Mouse (Mus musculus): Measurements from ENCODE around the gene Shisal2a.

The Shisal2a gene

DNA sequence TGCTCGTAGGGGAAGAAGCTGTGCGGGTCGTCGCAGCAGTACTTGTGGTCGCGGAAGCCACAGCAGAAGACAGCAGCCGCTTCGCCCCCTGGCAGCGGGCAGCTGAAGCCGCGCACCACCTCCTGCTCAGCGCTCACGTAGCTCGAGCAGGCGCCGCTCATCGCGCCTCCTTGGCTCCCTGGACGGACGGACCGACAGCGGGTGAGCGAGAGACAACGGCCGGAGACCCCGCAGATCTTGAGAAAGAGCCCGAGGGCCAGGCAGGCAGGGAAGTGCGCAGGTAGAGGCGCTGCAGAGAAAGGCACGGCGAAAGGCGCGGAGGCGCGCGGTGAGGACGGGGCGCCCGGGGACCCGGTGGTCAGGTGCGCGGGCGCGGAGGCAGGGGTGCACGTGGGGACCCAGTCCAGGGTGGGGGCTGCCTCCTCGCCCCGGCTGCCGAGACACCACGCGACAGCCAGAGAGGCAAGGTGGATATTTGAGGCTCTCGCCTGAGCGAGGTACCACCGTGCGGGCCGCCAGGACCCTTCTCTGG is at the start of gene Shisal2a:
TSS of gene Shisal2a (minus strand) at position 167 of the 532 bp plus-strand sequence.
- DNase-seq (ENCODE audit: low read depth), result no peak

DNA sequence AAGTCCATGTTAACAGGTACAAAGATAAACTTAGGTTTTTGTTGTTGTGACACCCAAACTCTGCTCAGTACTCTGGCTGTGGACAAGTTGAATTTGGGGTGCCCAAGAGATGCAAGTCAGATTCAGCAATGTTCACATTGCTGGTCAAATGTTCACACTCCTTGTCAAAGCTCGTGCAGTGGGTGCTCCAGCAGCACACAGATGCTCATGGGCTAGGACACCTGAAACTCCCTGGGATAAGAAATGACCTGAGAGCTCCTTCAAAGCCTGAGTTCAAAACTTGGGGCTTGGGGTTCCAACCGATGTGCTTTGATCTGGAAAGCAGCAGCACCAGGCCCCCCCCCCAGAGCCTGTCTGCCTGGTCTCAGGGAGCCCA is 48.4 kb upstream of the Shisal2a start:
- DNase-seq (ENCODE audit: low read depth), result no peak

DNA sequence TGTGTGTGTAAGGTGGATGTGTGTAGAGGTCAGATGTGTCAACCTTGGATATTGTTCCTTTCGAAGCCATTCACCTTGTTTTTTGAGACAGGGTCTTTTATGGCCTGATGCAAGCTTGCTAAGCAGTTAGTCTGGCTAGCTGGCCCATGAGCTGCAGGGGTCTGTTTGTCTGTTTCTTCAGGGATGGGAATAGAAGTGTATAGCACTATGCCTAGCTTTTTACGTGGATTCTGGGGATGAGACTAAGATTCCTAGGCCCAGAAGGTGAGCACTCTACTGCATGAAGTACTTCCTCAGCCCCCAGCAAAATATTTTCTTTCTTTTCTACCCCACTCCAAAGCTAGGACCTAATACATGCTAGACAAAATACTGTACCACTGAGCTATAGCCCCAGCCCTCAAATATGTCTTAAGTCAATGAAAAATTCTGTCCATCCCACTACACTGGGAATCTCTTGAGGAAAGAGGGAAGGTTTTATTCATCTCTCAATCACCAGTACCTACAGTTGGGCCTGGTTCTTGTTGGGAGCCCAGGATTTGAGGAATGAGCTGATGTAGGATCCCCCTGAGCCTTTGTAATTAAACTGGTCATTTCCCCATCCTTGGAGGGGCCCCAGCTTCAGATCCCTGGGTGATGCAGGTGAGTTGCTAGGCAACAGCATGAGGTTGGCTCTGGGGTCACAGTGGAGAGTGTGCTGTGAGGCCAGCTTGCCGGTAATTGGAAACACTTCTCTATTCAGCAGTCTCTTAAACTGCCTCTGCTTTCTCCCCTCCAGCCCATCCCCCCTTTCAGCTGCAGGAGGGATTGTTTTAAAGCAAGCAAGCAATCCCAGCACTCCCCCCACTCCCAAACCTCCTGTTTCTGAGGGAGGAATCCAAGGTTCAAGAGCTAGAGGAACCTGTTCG is 47.8 kb upstream of the Shisal2a start:
- no peak for DNase-seq (ENCODE audit: low read depth)

DNA sequence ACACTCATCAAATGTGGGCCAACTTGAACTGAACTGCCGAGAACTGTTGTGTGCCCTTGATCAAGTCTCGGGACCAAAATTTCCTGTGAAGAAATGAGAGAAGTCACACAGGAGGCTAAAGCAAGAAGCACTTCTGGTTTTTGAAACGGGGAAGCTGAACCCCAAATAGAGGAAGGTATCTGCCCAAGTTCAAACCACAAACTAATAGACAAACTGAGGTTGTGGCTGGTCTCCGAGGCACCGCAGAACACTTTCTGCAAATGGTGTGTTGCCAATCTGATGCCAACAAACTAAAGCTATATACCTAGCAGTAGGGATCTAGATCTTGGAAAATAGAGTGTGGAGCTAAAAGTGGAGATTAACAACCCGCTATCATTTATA is 45.2 kb upstream of the Shisal2a start:
- DNase-seq (ENCODE audit: low read depth), result peak; percentile 20

DNA sequence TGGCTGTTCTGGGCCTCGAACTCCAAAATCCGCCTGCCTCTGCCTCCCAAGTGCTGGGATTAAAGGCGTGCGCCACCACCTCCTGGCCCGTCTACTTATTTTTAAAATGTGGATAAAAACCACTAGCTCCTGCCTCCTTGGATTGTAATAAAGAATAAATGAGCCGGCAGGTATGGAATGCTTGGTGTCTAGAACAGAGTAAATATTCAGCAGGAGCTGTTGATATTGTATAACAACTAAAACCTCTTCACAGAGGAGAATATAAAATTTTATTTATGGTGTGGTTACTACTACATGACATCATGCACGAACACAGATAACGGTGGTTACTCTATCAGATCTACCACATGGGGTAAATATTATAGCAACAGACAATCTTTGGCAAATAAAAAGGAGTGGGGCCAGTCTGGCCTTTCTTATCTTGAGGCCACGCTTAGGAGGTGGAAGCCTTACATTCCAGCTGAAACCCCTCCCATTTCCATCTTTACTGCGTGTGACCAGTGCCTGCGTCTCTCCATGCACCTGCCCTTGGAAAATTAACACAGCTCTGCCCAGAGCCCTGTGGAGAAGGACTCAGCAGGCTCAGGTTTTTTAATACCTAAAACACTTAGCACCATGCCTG is 44.7 kb upstream of the Shisal2a start:
- DNase-seq (ENCODE audit: low read depth), result no peak

DNA sequence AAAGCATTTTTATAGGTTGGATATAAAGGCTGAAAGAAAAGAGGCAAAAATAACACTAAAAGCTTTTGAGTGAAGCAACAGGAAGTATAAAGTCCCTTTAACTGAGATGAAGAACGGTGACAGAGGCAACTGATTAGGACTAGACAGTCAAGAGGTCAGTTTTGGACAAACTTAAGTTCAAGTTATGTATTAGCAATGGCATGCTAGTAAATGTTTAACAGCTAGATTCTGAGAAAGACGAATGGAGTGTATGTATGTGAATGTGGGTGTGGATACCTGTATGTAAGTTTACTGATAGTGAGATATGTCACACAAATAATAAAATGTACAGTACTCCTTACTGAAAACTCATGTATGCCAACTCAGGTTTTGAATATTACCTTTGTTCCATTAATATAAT is 41.4 kb upstream of the Shisal2a start:
- no peak for DNase-seq (ENCODE audit: low read depth)

DNA sequence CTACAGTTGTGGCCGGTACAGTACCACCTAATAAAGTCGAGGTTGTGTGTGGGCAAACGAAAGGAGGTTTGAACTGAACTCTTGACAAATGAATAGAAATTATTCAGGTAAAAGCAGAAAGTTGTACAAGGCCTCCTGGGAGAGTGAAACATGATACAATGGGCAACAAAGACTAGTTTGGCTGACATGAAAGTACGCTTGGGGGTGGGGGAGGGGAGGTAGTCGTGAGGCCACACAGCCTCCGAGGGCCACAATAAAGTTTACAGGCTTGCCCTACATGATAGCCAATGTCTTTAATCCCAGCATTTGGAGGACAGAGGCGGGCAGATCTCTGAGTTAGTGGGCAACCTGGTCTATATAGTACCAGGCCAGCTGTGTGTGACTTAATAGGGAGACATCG is 24.5 kb upstream of the Shisal2a start:
- no peak for DNase-seq (ENCODE audit: low read depth)

DNA sequence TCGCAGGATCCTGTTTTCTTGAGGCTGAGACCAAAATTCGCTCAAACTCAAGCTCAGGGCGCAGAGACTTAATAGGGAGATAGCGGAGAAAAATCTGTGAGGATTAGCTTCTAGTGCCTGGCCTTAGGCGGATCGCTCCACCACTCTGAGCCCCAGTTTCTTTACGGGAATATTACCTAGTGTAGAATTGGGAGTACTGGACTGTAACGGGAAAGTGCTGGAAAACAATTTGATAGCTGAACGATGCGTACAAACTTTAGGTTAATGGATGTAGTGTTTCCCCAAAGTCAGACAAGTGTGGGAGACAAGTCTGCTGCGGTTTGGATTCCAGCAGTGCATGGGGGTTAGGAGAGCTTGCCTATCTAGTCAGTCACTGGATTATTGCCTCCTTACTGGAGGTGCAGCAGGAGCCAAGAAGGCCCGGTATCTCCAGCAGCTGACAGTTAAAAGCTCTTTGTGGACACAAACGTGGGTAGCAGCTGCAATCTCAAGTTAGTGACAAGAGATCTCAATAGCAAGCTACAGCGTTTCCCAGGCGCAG is 23.8 kb upstream of the Shisal2a start, which contains the start of gene Gpx7:
TSS of gene Gpx7 (minus strand) at position 101 of the 541 bp plus-strand sequence.
- DNase-seq (ENCODE audit: low read depth), result no peak

DNA sequence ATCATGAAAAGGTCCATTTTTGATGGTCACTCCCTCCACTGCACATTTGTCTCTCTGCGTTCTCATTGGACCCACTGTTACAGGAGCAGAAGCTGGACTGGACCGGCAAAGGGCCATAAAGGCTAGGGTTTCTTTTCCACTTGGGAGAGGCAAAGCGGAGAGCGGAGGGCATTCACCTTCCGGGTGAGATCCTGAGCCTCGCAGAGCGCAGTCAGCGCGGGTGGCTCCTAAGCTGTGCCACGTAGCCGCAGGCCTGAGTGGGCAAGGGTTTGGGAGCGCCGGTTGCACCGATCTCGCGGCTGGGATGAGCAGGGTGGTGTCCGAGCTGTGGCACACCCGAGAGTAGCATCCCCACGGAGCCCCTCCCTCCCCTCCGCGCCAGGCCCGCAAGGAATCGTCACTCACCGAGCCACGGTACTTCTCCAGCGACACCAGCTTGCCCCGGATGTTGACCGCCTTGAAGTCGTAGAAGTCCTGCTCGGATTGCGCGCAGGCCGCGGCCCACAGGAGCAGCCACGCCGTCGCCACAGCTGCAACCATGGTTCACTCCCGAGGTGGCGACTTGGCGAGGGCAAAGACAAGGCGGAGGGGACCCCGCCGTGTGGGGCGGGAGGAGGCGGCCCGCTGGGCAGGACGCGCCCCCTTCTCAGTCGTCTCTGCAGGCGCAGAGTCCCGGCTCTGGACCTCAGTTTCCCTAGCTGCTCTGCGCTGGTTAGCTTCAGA is 23.1 kb upstream of the Shisal2a start:
- no peak for DNase-seq (ENCODE audit: low read depth)

DNA sequence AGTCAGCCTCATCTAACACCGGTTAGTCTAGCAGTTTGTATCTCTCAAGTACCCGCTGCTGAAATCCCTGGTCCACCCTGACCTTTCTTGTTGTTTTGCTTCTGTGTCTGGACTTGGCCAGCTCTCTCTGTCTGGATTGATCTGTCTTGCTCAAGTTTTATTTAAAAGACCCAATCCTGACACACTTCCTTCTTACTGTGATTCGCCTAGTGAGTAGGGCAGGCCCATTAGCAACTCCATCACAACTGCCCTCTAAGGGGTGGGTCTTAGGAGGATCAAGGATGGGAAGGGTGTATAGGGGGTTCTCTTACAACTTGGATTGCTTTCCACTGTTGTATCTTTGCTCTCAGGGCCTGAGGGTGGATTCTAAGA is 22.6 kb upstream of the Shisal2a start:
- DNase-seq (ENCODE audit: low read depth), result no peak

DNA sequence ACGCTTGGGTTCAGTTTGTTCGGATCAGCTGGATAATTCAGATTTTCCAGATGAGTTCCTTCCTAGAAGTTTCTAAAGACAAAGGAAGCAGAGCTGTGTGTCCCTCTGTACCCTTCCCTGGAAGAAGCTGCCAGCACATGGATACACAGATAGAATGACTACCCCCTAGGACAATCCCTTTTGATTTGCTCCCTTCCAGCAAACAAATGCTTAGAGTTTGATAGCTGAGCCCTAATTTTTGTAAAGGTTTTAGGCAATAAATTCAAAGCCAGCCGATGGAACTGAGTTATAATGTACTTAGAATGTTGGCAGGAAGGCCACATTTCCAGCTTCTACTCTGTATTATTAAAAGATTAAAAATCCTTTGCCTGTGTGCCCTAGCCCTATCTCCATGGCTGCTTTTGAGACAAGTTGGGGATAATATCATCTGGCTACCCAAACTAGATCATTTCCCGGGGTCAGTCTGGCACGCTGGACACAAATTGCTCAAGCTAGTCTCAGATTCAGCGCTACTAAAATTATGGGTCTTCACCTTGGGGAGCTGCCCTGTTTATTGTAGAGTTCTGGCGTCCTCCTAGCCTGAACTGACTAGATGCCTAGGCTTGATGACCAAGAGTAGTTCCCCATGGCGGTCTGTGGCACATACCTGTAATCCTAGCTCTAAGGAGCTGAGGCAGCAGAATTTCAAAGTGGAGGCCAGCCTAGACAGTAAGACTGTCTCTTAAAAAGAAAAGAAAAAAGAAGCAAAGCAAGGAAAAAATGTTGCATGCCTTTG is 20.9 kb upstream of the Shisal2a start:
- DNase-seq (ENCODE audit: low read depth), result no peak

DNA sequence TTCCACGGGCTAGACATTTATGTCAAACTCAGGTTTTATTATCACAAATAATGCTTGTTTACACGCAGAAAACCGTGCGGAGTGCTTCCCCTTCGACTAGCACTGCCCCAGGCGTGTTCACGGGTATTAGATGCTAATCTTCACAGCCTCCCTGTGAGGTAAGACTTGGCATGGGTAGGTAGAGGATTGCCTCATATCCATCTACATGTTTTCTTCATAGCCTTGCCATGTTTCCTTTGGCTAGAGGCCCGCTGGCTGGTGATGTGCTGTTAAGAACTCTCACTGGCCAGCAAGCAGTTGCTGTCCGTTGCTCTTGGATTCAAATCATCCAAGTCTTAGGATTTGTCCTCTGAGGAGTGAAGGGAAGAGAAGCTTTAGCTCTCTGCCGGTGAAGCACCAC is 17.2 kb upstream of the Shisal2a start:
- DNase-seq (ENCODE audit: low read depth), result no peak

DNA sequence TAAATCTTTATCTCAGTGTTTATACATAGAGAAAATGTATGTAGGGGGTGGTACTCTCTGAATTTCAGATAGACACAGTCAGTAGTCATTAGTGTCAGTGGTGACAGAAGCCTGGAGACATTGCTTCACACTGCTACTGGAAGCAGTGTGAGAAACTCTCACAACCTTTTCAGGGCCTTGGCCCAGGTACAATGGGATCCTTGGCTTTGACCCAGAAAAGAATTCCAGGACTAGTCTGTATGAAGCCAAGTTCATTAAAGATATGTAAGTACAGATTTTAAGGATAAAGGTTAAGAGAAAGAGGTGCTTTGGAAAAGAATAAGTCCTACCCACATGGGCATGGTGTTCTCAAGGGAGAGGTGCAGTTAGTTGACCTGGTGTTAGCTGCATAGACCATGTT is 11.1 kb upstream of the Shisal2a start:
- no peak for DNase-seq (ENCODE audit: low read depth)

DNA sequence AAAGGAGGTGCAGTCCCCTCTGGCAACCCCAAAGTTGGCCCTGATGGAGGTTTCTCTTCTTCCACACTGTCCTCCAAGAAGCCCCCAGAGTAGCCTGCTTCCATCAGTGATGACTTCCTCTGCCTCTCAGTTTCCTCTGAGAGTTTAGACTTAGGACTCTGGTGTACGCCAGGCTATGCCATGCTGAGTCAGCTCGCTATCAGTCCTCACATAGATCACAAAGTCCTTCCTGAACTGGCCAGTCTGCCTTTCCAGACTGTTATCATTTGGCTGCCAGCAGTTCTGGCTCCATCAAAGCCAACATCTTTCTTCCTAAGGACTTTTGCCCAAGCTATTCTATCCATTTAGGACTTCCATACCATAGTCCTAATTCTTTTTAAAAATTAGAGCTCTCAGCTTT is 9.4 kb upstream of the Shisal2a start:
- no peak for DNase-seq (ENCODE audit: low read depth)

DNA sequence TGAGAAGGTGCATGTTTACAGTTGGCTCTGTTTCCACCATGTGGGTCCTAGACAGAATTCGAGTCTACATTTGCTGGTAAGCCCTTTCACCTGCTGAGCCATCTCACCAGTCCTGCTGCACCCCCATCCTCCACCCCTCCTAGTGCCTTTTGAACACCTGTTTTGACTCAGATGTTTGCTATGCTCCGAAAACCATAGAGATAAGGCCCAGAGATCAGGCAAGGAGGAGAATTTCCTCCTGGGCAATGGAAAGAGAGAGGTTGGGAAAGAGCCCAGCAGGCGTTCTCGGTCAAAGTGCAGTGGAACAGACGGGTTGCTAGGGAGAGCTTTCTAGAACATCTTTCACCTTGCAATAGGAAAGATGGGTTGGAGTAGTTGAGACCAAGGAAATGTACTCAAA is 8.0 kb upstream of the Shisal2a start:
- DNase-seq (ENCODE audit: low read depth), result no peak

DNA sequence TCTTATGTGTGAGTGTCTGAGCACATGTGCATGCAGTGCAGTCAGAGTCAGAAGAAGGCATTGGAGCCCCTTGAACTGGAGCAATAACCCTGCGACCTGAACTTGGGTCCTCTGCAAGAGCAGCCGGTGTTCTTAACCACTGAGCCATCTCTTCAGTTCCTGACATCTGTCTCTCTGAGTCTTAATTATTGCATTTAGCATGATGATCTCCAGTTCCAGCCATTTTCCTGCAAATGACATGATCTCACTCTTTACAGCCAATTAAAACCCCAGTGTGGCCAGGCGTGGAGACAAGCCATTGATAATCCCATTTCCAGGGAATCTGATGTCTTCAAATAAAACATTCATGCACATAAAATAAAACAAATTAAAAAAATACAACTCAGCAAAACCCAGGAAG is 5.6 kb upstream of the Shisal2a start:
- no peak for DNase-seq (ENCODE audit: low read depth)

DNA sequence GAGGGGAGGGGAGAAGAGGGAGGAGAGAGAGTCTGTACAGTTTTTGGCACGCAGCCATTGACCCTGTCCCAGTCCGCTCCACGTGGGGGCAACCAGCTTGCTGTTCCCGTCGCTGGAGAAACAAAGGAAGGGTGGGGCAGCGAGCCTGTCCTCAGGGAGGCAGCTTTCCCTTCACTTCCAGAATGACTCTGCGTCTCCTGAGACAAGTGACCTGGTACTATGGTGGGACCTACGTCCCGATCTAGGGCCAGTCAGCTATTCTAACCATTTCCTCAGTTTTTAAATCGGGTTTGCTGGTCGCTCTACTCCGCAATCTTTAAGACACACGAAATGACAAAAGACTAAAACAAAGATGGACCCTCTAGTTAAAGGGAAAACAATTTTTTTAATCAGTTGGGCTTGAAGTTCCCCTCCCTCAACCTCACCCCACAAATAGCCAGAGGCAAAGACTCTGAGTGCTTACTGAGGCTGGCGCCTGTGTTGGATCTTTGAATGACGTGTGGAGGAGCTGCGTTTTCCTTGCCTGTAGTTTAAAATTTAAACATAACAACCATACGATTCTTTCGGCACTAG is 4.6 kb upstream of the Shisal2a start:
- DNase-seq (ENCODE audit: low read depth), result no peak

DNA sequence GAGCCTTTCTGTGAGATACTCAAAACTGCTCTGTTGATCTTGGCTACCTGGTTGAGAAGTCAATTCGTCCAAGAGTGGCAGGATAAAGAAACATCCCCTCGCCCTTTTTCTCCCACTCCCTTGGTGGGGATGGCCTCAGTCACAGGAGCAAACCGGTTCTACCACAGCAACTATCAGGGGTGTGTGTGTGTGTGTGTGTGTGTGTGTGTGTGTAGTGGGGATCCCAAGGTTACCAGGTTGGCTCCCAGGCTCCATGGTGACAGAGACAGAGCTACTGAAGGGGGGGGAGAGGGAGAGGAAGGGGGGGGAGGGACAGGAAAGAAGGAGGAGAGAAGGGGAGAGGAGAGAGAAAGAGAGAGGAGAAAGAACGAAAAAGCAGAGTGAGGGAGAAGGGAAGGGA is 4.0 kb upstream of the Shisal2a start:
- no peak for DNase-seq (ENCODE audit: low read depth)

DNA sequence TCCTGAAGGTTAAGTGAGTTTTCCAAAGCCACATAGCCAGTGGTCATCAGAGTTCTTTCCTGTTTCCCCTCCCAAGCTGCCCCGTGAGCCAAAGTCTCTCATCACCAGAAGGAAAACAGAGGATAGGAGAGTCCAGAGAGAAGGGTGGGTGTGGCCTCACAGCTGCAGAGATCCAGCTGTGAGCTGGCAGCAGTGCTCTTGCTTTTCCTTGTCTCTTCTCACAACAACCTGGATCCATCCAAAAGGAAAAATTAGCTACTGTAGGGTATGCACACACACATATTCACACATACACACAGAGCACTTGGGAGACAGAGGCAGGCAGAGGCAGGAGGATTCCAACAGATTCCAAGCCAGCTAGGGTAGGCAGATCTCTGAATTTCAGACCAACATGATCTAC is 2.9 kb upstream of the Shisal2a start:
- DNase-seq (ENCODE audit: low read depth), result no peak

DNA sequence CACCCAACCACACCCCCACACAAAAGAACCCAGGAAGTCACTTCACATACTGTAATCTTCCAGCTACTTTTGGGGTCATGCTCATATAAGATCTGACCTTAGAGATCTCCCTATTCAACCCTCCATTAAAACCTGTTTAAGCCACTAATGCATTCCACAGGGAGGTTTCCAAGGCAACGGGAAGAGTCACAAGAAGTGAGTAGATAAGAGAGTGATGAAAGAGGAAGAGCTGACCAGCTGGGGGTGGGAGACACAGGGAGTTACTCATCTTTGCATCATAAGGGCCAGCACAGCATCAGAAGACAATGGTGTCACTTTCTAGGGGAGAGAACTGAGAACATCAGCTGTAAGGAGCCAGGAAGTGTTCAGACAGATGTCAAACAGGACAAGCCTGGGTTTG is 3.0 kb downstream of the Shisal2a start:
- no peak for DNase-seq (ENCODE audit: low read depth)

DNA sequence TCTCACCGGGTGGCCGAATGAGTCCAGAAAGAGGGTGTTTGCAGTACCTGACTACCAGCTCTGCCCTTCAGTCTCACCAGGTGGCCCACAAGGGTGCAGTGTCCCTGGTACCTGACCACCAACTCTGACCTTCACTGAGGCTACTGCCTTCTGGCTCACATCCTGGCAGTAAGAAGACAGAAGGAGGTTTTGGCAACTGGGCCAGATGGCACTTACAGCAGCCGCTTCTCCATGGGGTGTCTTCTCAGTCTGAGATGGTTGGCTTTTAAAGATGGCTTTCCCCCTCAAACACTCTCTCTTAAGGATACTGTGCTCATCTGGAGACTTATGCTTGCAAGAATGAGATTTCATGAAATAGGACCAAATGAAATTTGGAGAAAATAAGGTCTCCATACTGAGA is 3.7 kb downstream of the Shisal2a start:
- no peak for DNase-seq (ENCODE audit: low read depth)

All from c-Kit-positive CD71-negative TER-119-negative erythroid progenitor cells, embryonic 14.5 days (primary cell).